Mouse (Mus musculus) limb, embryonic 14.5 days (tissue): Measurements from ENCODE around the gene Mrpl20. TPM values are rescaled to one million over a fixed set of nuclear protein-coding genes. Genes with fewer than 3 reads are reported as not detected.

Experiments
- ATAC-seq: fragments of 200-750 bp; cut with Nextera tagmentation; 2 replicates; pipeline ENCODE4 v1.8.0; 2017; ENCODE audit warnings: low read depth, moderate number of reproducible peaks, moderate TSS enrichment; ENCODE audit not compliant: low FRiP score
- DNase-seq: peaks from one replicate; pipeline ENCODE4 v3.0.0-alpha.2; 2015; ENCODE audit warnings: low spot score
- H3K27ac ChIP-seq: fragments of 300-500 bp; sonication (generic); replicated peaks from 2 replicates; pipeline ENCODE4 v1.5.1; 2014; ENCODE audit warnings: low read depth, mild to moderate bottlenecking, low read length, moderate library complexity, mixed read lengths
- H3K27me3 ChIP-seq: fragments of 300-500 bp; sonication (generic); 2 replicates; pipeline ENCODE4 v1.6.1; 2014; ENCODE audit warnings: low read length, mixed read lengths; ENCODE audit not compliant: control insufficient read depth, insufficient read depth
- H3K36me3 ChIP-seq: fragments of 300-500 bp; sonication (generic); 2 replicates; pipeline ENCODE4 v1.6.1; 2014; ENCODE audit warnings: mild to moderate bottlenecking, low read length, moderate library complexity, mixed read lengths; ENCODE audit not compliant: control insufficient read depth, insufficient read depth
- H3K4me1 ChIP-seq: fragments of 300-500 bp; sonication (generic); 2 replicates; pipeline ENCODE4 v1.6.1; 2014; ENCODE audit warnings: antibody characterized with exemption, low read length, mixed read lengths; ENCODE audit not compliant: control insufficient read depth, insufficient read depth
- H3K4me2 ChIP-seq: fragments of 300-500 bp; sonication (generic); replicated peaks from 2 replicates; pipeline ENCODE4 v1.6.1; 2014; ENCODE audit warnings: low read depth, mild to moderate bottlenecking, low read length, moderate library complexity; ENCODE audit not compliant: severe bottlenecking
- H3K4me3 ChIP-seq: fragments of 300-500 bp; sonication (generic); replicated peaks from 2 replicates; pipeline ENCODE4 v1.5.1; 2014; ENCODE audit warnings: low read length
- H3K9ac ChIP-seq: fragments of 300-500 bp; sonication (generic); 2 replicates; pipeline ENCODE4 v1.6.1; 2014; ENCODE audit warnings: mild to moderate bottlenecking, low read depth, low read length, moderate library complexity; ENCODE audit not compliant: severe bottlenecking
- H3K9me3 ChIP-seq: fragments of 300-500 bp; sonication (generic); 2 replicates; pipeline ENCODE4 v1.6.1; 2016; ENCODE audit warnings: low read length; ENCODE audit not compliant: control insufficient read depth
- POLR2A ChIP-seq: fragments of 200-500 bp; IDR thresholded peaks from 2 replicates; pipeline ENCODE4 v1.8.0; 2012; ENCODE audit warnings: inconsistent platforms, mild to moderate bottlenecking, moderate library complexity, borderline replicate concordance; ENCODE audit not compliant: insufficient read depth, insufficient read length; ENCODE audit errors: extremely low read depth
- WGBS: fragments of 180-500 bp; shearing (Covaris S2); extraction: QIAGEN DNeasy Blood & Tissue Kit; methylation state at CpG from one replicate; pipeline ENCODE4 v1.1.7; 2014; 5-methylcytosine and 5-hydroxymethylcytosine counted together
- polyA plus RNA-seq, 2 experiments: library from polyadenylated mRNA; depleted of rRNA in 1 of 2; stranded (reverse) in 1 of 2; unstranded in 1 of 2; fragments of >200 nt; fragmentation: Nextera tagmentation in 1 of 2; extraction: Ambion mirVana in 1 of 2; gene quantifications; 2 replicates each; pipeline versions ENCODE4 v1.2.1 to v1.2.3; 2012 to 2014

The Mrpl20 gene
- polyA plus RNA-seq, 2 experiments, result 97.5 to 215 TPM

DNA sequence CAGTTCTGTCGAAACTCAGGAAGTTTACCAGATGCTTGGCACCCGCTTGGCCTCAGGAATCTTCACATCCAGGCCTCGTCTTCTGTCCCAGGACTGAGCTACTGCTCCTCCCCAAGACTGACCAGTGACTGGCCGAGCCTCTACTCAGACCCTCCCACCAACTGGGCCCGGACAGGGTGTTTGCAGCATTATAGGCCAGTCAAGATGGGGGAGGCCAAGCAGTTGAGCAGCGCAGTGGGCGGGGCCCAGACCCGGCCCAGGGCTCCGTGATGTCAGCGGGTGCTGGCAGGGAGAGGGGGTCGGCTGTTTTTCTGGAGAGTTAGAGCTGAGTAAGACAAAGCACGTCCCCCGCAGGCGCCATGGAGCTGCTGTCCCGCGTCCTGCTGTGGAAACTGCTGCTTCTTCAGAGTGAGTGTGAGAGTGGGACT is 36.8 kb downstream of the Mrpl20 start, which contains the start of gene Mxra8:
Gene Mxra8, plus strand, starts transcription at position 198 of the 428 bp plus-strand sequence.
- ATAC-seq, result peak; percentile 82
- Histone ChIP-seq H3K4me1 (peaks cover 24% of the 10 kb centered on the region), H3K9ac (peak within 1 kb of the TSS; percentile 62), H3K36me3 (peaks cover 21% of the 10 kb centered on the region), H3K27me3 (no peaks in the 10 kb centered on the region), H3K4me2 (peak within 1 kb of the TSS; percentile 68), H3K4me3 (peak within 1 kb of the TSS; percentile 48), H3K9me3 (no peaks in the 10 kb centered on the region), H3K27ac (peak within 1 kb of the TSS; percentile 76)
- 4% methylated on average over 16 of the region's 16 CpGs for WGBS
- 0 out of 2 replicates have a peak, but pooled peaks have one; percentile 27 for TF ChIP-seq POLR2A
- peak; percentile 82 for DNase-seq

- H3K36me3 ChIP-seq, result peaks cover 21% of the 10 kb centered on the region
- TF ChIP-seq POLR2A, result no peak
- ATAC-seq (peak; percentile 5; the same call in 1 of the 2 replicates), DNase-seq (no peak)
- no peaks in the 10 kb centered on the region for H3K27me3 ChIP-seq
- peak overlapping the region; percentile 68 for H3K4me2 ChIP-seq
- 4% methylated on average over 8 of the region's 8 CpGs for WGBS
- H3K4me1 ChIP-seq, result peaks cover 24% of the 10 kb centered on the region
- peak overlapping the region; percentile 62 for H3K9ac ChIP-seq
- peak overlapping the region; percentile 48 for H3K4me3 ChIP-seq
- H3K9me3 ChIP-seq, result no peaks in the 10 kb centered on the region
- peak overlapping the region; percentile 76 for H3K27ac ChIP-seq
Measured at GRCm38 (mm10) chr4:155840076-155841002, 37.7 kb downstream of the Mrpl20 start.

DNA sequence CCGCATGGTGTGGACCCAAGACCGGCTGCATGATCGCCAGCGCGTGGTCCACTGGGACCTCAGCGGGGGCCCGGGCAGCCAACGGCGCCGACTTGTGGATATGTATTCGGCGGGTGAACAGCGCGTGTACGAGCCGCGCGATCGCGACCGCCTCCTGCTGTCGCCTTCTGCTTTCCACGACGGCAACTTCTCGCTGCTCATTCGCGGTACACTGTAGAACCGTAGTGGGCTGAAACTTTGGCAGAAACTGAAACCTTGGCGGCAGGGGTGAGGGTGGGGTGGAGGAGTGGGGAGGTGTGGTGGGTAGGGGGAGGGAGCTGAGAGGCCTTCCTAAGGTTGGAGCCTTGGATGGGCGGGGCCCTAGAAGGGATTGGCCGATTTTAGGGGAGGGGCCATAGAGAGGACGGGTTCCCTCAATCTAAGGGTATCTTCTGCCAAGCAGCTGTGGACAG is 38.4 kb downstream of the Mrpl20 start:
- TF ChIP-seq POLR2A, result no peak
- Histone ChIP-seq H3K4me2 (peak overlapping the region; percentile 68), H3K27me3 (no peaks in the 10 kb centered on the region), H3K9ac (peak overlapping the region; percentile 62), H3K9me3 (no peaks in the 10 kb centered on the region), H3K27ac (peak overlapping the region; percentile 76), H3K4me1 (peaks cover 24% of the 10 kb centered on the region), H3K4me3 (peak overlapping the region; percentile 48), H3K36me3 (peaks cover 21% of the 10 kb centered on the region)
- ATAC-seq, result peak; percentile 50
- DNase-seq, result peak; percentile 79
- 0% methylated on average over 32 of the region's 32 CpGs for WGBS

DNA sequence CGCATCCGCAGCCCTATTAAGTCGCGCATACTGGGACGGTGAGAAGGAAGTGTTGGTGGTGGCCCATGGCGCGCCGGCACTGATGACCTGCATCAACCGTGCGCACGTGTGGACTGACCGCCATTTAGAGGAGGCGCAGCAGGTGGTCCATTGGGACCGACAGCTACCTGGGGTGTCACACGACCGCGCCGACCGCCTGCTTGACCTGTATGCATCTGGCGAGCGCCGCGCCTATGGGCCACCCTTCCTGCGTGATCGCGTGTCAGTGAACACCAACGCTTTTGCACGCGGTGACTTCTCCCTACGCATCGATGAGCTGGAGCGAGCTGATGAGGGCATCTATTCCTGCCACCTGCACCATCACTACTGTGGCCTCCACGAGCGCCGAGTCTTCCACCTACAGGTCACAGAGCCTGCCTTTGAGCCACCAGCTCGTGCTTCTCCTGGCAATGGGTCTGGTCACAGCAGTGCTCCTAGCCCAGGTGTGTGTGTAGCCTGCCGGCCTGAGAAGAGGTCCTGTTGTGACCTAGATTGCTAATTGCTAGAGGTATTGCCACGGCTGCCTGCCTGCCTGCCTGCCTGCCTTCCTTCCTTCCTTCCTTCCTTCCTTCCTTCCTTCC is 39.1 kb downstream of the Mrpl20 start:
- 48% methylated on average over 38 of the region's 38 CpGs for WGBS
- Histone ChIP-seq H3K27me3 (no peaks in the 10 kb centered on the region), H3K36me3 (peaks cover 21% of the 10 kb centered on the region), H3K9ac (no peak overlapping the region), H3K4me1 (peaks cover 24% of the 10 kb centered on the region), H3K27ac (no peak overlapping the region), H3K4me3 (no peak overlapping the region), H3K4me2 (peak overlapping the region; percentile 68), H3K9me3 (no peaks in the 10 kb centered on the region)
- no peak for ATAC-seq
- no peak for TF ChIP-seq POLR2A
- DNase-seq, result no peak

- no peaks in the 10 kb centered on the region for H3K9me3 ChIP-seq
- no peak overlapping the region for H3K27ac ChIP-seq
- no peak overlapping the region for H3K4me2 ChIP-seq
- WGBS, result 94% methylated on average over 5 of the region's 5 CpGs
- no peak for TF ChIP-seq POLR2A
- no peak for DNase-seq
- no peaks in the 10 kb centered on the region for H3K27me3 ChIP-seq
- no peak overlapping the region for H3K9ac ChIP-seq
- no peak overlapping the region for H3K4me3 ChIP-seq
- peaks cover 28% of the 10 kb centered on the region for H3K4me1 ChIP-seq
- ATAC-seq, result no peak
- H3K36me3 ChIP-seq, result peaks cover 21% of the 10 kb centered on the region
Measured at GRCm38 (mm10) chr4:155843231-155843630, 40.6 kb downstream of the Mrpl20 start.
